Mouse (Mus musculus) kidney, adult 2 months (tissue): ENCODE measurements around the gene Cdc34.

Source experiments
- CTCF ChIP-seq: fragments of 200-500 bp; conservative IDR thresholded peaks from 2 replicates; pipeline ENCODE4 v1.5.1; 2011; ENCODE audit warnings: low read depth, mild to moderate bottlenecking, control low read depth, low read length, moderate library complexity, mixed read lengths; ENCODE audit not compliant: insufficient read depth, insufficient read length
- POLR2A ChIP-seq: fragments of 200-500 bp; IDR thresholded peaks from one replicate; pipeline ENCODE4 v1.6.1; 2011; ENCODE audit warnings: low read depth, low read length, control low read depth

GRCm38 (mm10) chr10:79736706-79737105 lies 54.7 kb downstream of the Cdc34 start:
- TF ChIP-seq CTCF: no peak
- no peak for TF ChIP-seq POLR2A
